Mouse (Mus musculus): ENCODE results near the gene Msx2.

- TF ChIP-seq POLR2A (IDR thresholded peaks at IDR 0.05; ENCODE audit: low read depth, low read length) (no peak), CTCF (conservative IDR thresholded peaks at IDR 0.05; ENCODE audit: insufficient read depth, insufficient read length, low read depth, low read length) (no peak)
Measured at GRCm38 (mm10) chr13:53419681-53420080, 53.2 kb downstream of the Msx2 start.

All from kidney, adult 2 months (tissue).